Mouse (Mus musculus): Measurements from ENCODE around the gene Arntl2. TPM values are rescaled to one million over a fixed set of nuclear protein-coding genes. Genes with fewer than 3 reads are reported as not detected.

Gene Arntl2
- polyA plus RNA-seq (2015; fragmentation: Nextera tagmentation; extraction: Ambion mirVana): 3.8 and 4.7 TPM in 2 replicates

GRCm38 (mm10) chr6:146795924-146796545 is at the start of gene Arntl2:
TSS of gene Arntl2 (plus strand) at chr6:146796055.
- H3K27me3 ChIP-seq (ENCODE audit: control insufficient read depth, insufficient read depth, low read length): no peaks in the 10 kb centered on the region
- peak within 1 kb of the TSS; percentile 77 for H3K4me2 ChIP-seq (replicated peaks; ENCODE audit: low read depth)
- ATAC-seq (ENCODE audit: low FRiP score, low TSS enrichment) (peak; percentile 94), DNase-seq (ENCODE audit: low spot score) (peak; percentile 87)
- TF ChIP-seq CTCF (IDR thresholded peaks at IDR 0.05; ENCODE audit: low read depth) (no peak), EP300 (optimal IDR thresholded peaks at IDR 0.05) (no peak)
- 1% methylated on average over 36 of the region's 36 CpGs for WGBS
- no peaks in the 10 kb centered on the region for H3K9me3 ChIP-seq (ENCODE audit: control insufficient read depth, low read length)
- H3K27ac ChIP-seq (replicated peaks): peak within 1 kb of the TSS; percentile 65
- peak within 1 kb of the TSS; percentile 74 for H3K9ac ChIP-seq (ENCODE audit: low read length)
- no peaks in the 10 kb centered on the region for H3K36me3 ChIP-seq (ENCODE audit: control insufficient read depth, insufficient read depth, low read length)
- peak within 1 kb of the TSS; percentile 52 for H3K4me3 ChIP-seq (ENCODE audit: low read depth, low read length)
- H3K4me1 ChIP-seq (replicated peaks; ENCODE audit: control insufficient read depth, insufficient read depth): 0 out of 2 replicates have a peak, but pooled peaks cover 3% of the 10 kb centered on the region

GRCm38 (mm10) chr6:146746577-146746976 is 49.3 kb upstream of the Arntl2 start:
- no peak overlapping the region for H3K4me3 ChIP-seq (ENCODE audit: low read depth, low read length)
- H3K36me3 ChIP-seq (ENCODE audit: control insufficient read depth, insufficient read depth, low read length): no peaks in the 10 kb centered on the region
- no peak for TF ChIP-seq EP300 (optimal IDR thresholded peaks at IDR 0.05)
- TF ChIP-seq CTCF (IDR thresholded peaks at IDR 0.05; ENCODE audit: low read depth): no peak
- H3K9ac ChIP-seq (ENCODE audit: low read length): no peak overlapping the region
- 27% methylated on average over 5 of the region's 5 CpGs for WGBS
- DNase-seq (ENCODE audit: low spot score) (no peak), ATAC-seq (ENCODE audit: low FRiP score, low TSS enrichment) (0 out of 2 replicates have a peak, but pooled peaks have one; percentile 13)
- peak overlapping the region; percentile 70 for H3K27ac ChIP-seq (replicated peaks)
- no peaks in the 10 kb centered on the region for H3K27me3 ChIP-seq (ENCODE audit: control insufficient read depth, insufficient read depth, low read length)
- no peak overlapping the region for H3K4me2 ChIP-seq (replicated peaks; ENCODE audit: low read depth)
- no peaks in the 10 kb centered on the region for H3K9me3 ChIP-seq (ENCODE audit: control insufficient read depth, low read length)
- 0 out of 2 replicates have a peak, but pooled peaks cover 3% of the 10 kb centered on the region for H3K4me1 ChIP-seq (replicated peaks; ENCODE audit: control insufficient read depth, insufficient read depth)

- H3K9me3 ChIP-seq (ENCODE audit: control insufficient read depth, low read length): no peaks in the 10 kb centered on the region
- H3K4me1 ChIP-seq (replicated peaks; ENCODE audit: control insufficient read depth, insufficient read depth): 0 out of 2 replicates have a peak, but pooled peaks cover 3% of the 10 kb centered on the region
- no peak overlapping the region for H3K4me3 ChIP-seq (ENCODE audit: low read depth, low read length)
- TF ChIP-seq CTCF (IDR thresholded peaks at IDR 0.05; ENCODE audit: low read depth) (no peak), EP300 (optimal IDR thresholded peaks at IDR 0.05) (no peak)
- ATAC-seq (ENCODE audit: low FRiP score, low TSS enrichment) (peak; percentile 80), DNase-seq (ENCODE audit: low spot score) (peak; percentile 28)
- H3K27me3 ChIP-seq (ENCODE audit: control insufficient read depth, insufficient read depth, low read length): no peaks in the 10 kb centered on the region
- H3K36me3 ChIP-seq (ENCODE audit: control insufficient read depth, insufficient read depth, low read length): no peaks in the 10 kb centered on the region
- no peak overlapping the region for H3K4me2 ChIP-seq (replicated peaks; ENCODE audit: low read depth)
- H3K9ac ChIP-seq (ENCODE audit: low read length): no peak overlapping the region
- H3K27ac ChIP-seq (replicated peaks): peak overlapping the region; percentile 70
These were observed 48.8 kb upstream of the Arntl2 start for GRCm38 (mm10) chr6:146747057-146747456.

GRCm38 (mm10) chr6:146748271-146748670 is 47.6 kb upstream of the Arntl2 start:
- no peak overlapping the region for H3K9ac ChIP-seq (ENCODE audit: low read length)
- H3K4me2 ChIP-seq (replicated peaks; ENCODE audit: low read depth): no peak overlapping the region
- TF ChIP-seq EP300 (optimal IDR thresholded peaks at IDR 0.05) (no peak), CTCF (IDR thresholded peaks at IDR 0.05; ENCODE audit: low read depth) (no peak)
- no peak overlapping the region for H3K27ac ChIP-seq (replicated peaks)
- no peak for DNase-seq (ENCODE audit: low spot score)
- WGBS: 72% methylated on average over 1 of the region's 1 CpGs
- H3K27me3 ChIP-seq (ENCODE audit: control insufficient read depth, insufficient read depth, low read length): no peaks in the 10 kb centered on the region
- no peaks in the 10 kb centered on the region for H3K36me3 ChIP-seq (ENCODE audit: control insufficient read depth, insufficient read depth, low read length)
- H3K4me3 ChIP-seq (ENCODE audit: low read depth, low read length): no peak overlapping the region
- no peaks in the 10 kb centered on the region for H3K9me3 ChIP-seq (ENCODE audit: control insufficient read depth, low read length)
- 0 out of 2 replicates have a peak, but pooled peaks cover 5% of the 10 kb centered on the region for H3K4me1 ChIP-seq (replicated peaks; ENCODE audit: control insufficient read depth, insufficient read depth)
- ATAC-seq (ENCODE audit: low FRiP score, low TSS enrichment): no peak

- H3K4me1 ChIP-seq (replicated peaks; ENCODE audit: control insufficient read depth, insufficient read depth): 0 out of 2 replicates have a peak, but pooled peaks cover 5% of the 10 kb centered on the region
- no peaks in the 10 kb centered on the region for H3K27me3 ChIP-seq (ENCODE audit: control insufficient read depth, insufficient read depth, low read length)
- 30% methylated on average over 1 of the region's 1 CpGs for WGBS
- peak overlapping the region; percentile 65 for H3K27ac ChIP-seq (replicated peaks)
- no peaks in the 10 kb centered on the region for H3K9me3 ChIP-seq (ENCODE audit: control insufficient read depth, low read length)
- TF ChIP-seq EP300 (optimal IDR thresholded peaks at IDR 0.05) (no peak), CTCF (IDR thresholded peaks at IDR 0.05; ENCODE audit: low read depth) (no peak)
- no peak overlapping the region for H3K4me2 ChIP-seq (replicated peaks; ENCODE audit: low read depth)
- DNase-seq (ENCODE audit: low spot score) (peak; percentile 63), ATAC-seq (ENCODE audit: low FRiP score, low TSS enrichment) (peak; percentile 82)
- H3K9ac ChIP-seq (ENCODE audit: low read length): no peak overlapping the region
- H3K4me3 ChIP-seq (ENCODE audit: low read depth, low read length): no peak overlapping the region
- no peaks in the 10 kb centered on the region for H3K36me3 ChIP-seq (ENCODE audit: control insufficient read depth, insufficient read depth, low read length)
These were observed 44.2 kb upstream of the Arntl2 start for GRCm38 (mm10) chr6:146751671-146752070.

- Histone ChIP-seq H3K4me1 (replicated peaks; ENCODE audit: control insufficient read depth, insufficient read depth) (0 out of 2 replicates have a peak, but pooled peaks cover 2% of the 10 kb centered on the region), H3K4me3 (ENCODE audit: low read depth, low read length) (no peak overlapping the region), H3K27ac (replicated peaks) (peak overlapping the region; percentile 65), H3K27me3 (ENCODE audit: control insufficient read depth, insufficient read depth, low read length) (no peaks in the 10 kb centered on the region), H3K36me3 (ENCODE audit: control insufficient read depth, insufficient read depth, low read length) (no peaks in the 10 kb centered on the region), H3K9ac (ENCODE audit: low read length) (no peak overlapping the region), H3K9me3 (ENCODE audit: control insufficient read depth, low read length) (no peaks in the 10 kb centered on the region), H3K4me2 (replicated peaks; ENCODE audit: low read depth) (no peak overlapping the region)
- no peak for DNase-seq (ENCODE audit: low spot score)
- whole genome bisulfite sequencing: 87% methylated on average over 2 of the region's 2 CpGs
- TF ChIP-seq CTCF (IDR thresholded peaks at IDR 0.05; ENCODE audit: low read depth): no peak
- no peak for TF ChIP-seq EP300 (optimal IDR thresholded peaks at IDR 0.05)
- ATAC-seq (ENCODE audit: low FRiP score, low TSS enrichment): no peak
These were observed 43.7 kb upstream of the Arntl2 start for GRCm38 (mm10) chr6:146752178-146752577.
